ENCODE assay signal across 11 mouse cellular contexts in the genomic region with DNA sequence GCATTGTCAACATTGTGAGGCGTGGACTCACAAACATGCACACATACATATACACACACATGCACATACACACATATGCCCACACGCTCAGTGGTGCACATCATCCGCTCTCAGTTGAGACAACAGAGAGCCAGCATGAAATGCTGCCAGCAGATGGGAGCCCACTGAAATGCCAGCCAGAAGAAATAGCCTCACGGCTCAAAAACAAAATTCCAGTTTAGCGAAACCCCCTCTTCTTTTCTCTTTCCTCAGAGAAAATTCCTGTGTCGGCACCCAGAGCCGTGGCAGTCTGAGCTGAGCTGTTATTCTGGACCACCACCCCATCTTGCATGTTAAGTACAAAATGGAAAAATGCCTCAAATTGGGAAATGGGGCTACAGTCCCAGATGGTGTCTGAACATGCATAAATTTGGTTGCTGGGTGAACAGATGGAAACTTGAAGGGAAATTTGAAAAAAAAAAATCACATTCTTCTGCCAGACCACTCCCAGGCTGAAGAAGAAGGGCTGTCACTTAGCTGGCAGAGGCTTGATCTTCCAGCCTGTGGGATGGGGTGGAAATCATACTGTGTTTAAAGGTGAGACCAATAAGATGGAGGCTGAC.
DNase-seq lines count a peak whose midpoint lies in the region; ATAC-seq lines count a peak whose summit lies in the region.
"Had no signal": no experiment of that assay in that cellular context is flagged by ENCODE, and none has a peak within 500 bp of the region (broad histone marks: within the 10 kb centered on the region; RNA-seq: fewer than 3 reads in every experiment).

No protein-coding gene starts in this region.

- H3K4me1 ChIP-seq in midbrain, embryonic 14.5 days (ENCODE audit: control insufficient read depth, insufficient read depth, low read length): no peaks in the 10 kb centered on the region
- no peaks in the 10 kb centered on the region for H3K4me1 ChIP-seq in midbrain, embryonic 11.5 days (ENCODE audit: control insufficient read depth, insufficient read depth, low read length)
- H3K4me1 ChIP-seq: embryonic facial prominence, embryonic 13.5 days had no signal

- 77% methylated on average over 7 of the region's 7 CpGs for WGBS in midbrain, embryonic 14.5 days
- WGBS in midbrain, embryonic 11.5 days: 86% methylated on average over 7 of the region's 7 CpGs

- ATAC-seq in midbrain, embryonic 14.5 days (ENCODE audit: low FRiP score, low TSS enrichment): no peak
- no peak for ATAC-seq in midbrain, embryonic 11.5 days (ENCODE audit: low FRiP score)

- no peak overlapping the region for H3K4me2 ChIP-seq in midbrain, embryonic 14.5 days (ENCODE audit: low read length)
- no peak overlapping the region for H3K4me2 ChIP-seq in midbrain, embryonic 11.5 days
- H3K4me2 ChIP-seq: embryonic facial prominence, embryonic 13.5 days had no signal

- no peak overlapping the region for H3K27ac ChIP-seq in midbrain, embryonic 14.5 days (replicated peaks; ENCODE audit: low read depth, low read length)
- no peak overlapping the region for H3K27ac ChIP-seq in midbrain, embryonic 11.5 days (ENCODE audit: low read depth, low read length)
- H3K27ac ChIP-seq: embryonic facial prominence, embryonic 13.5 days; limb, embryonic 10.5 days had no signal

- no peaks in the 10 kb centered on the region for H3K27me3 ChIP-seq in midbrain, embryonic 14.5 days (ENCODE audit: control insufficient read depth, insufficient read depth, low read length)
- no peaks in the 10 kb centered on the region for H3K27me3 ChIP-seq in midbrain, embryonic 11.5 days (ENCODE audit: control insufficient read depth, insufficient read depth, low read length)
- H3K27me3 ChIP-seq: embryonic facial prominence, embryonic 13.5 days had no signal

- no peaks in the 10 kb centered on the region for H3K36me3 ChIP-seq in midbrain, embryonic 14.5 days (ENCODE audit: control insufficient read depth, insufficient read depth, low read length)
- no peaks in the 10 kb centered on the region for H3K36me3 ChIP-seq in midbrain, embryonic 11.5 days (ENCODE audit: control insufficient read depth, insufficient read depth, low read length)
- H3K36me3 ChIP-seq: embryonic facial prominence, embryonic 13.5 days; limb, embryonic 10.5 days had no signal

- peak; percentile 9 for DNase-seq in midbrain, embryonic 14.5 days
- no peak for DNase-seq in midbrain, embryonic 11.5 days (ENCODE audit: low spot score, missing footprints)
- peak; percentile 22 to 36 for DNase-seq in frontal cortex, postnatal 25 days (ENCODE audit: low spot score in 2 of 2)
- peak; percentile 42 to 66 for DNase-seq in left cerebral cortex, adult 18-20 months (ENCODE audit: low spot score in 2 of 2)
- peak; percentile 61 to 63 for DNase-seq in right cerebral cortex, postnatal 36 days (ENCODE audit: low spot score in 2 of 2)
- DNase-seq in adrenal gland, postnatal 25 days: no peak
- DNase-seq in lung, postnatal 14 days: no peak
- no peak for DNase-seq in heart, adult 8-10 months (ENCODE audit: low spot score)
- DNase-seq: lung, adult 2 months had no signal

- no peak overlapping the region for H3K4me3 ChIP-seq in midbrain, embryonic 14.5 days (replicated peaks; ENCODE audit: low read depth, low read length)
- no peak overlapping the region for H3K4me3 ChIP-seq in midbrain, embryonic 11.5 days (ENCODE audit: low read depth, low read length)
- H3K4me3 ChIP-seq: embryonic facial prominence, embryonic 13.5 days; limb, embryonic 10.5 days had no signal

- H3K9me3 ChIP-seq in midbrain, embryonic 14.5 days (ENCODE audit: control insufficient read depth, low read length): no peaks in the 10 kb centered on the region
- no peaks in the 10 kb centered on the region for H3K9me3 ChIP-seq in midbrain, embryonic 11.5 days (ENCODE audit: control insufficient read depth, low read length)
- H3K9me3 ChIP-seq: embryonic facial prominence, embryonic 13.5 days; limb, embryonic 10.5 days had no signal

- no peak overlapping the region for H3K9ac ChIP-seq in midbrain, embryonic 14.5 days (replicated peaks; ENCODE audit: low read length)
- no peak overlapping the region for H3K9ac ChIP-seq in midbrain, embryonic 11.5 days (ENCODE audit: low read length)
- H3K9ac ChIP-seq: embryonic facial prominence, embryonic 13.5 days had no signal

Comparison
In these comparisons a context has a peak if more than half of its experiments do, and no peak if none do; other contexts are left out.
1. DNase-seq: peak in midbrain, embryonic 14.5 days (single experiment), frontal cortex, postnatal 25 days (2 of 2), left cerebral cortex, adult 18-20 months (2 of 2) and right cerebral cortex, postnatal 36 days (2 of 2); none in midbrain, embryonic 11.5 days (single experiment), adrenal gland, postnatal 25 days (single experiment), lung, postnatal 14 days (single experiment) and heart, adult 8-10 months (single experiment).